Mouse (Mus musculus): ENCODE measurements at regions not wholly inside any gene's neighbourhood (a gene's known extent, or its start where the extent isn't known, plus 50 kb on each side); places are given as distances from the start of the nearest gene placed in this dataset.

DNA sequence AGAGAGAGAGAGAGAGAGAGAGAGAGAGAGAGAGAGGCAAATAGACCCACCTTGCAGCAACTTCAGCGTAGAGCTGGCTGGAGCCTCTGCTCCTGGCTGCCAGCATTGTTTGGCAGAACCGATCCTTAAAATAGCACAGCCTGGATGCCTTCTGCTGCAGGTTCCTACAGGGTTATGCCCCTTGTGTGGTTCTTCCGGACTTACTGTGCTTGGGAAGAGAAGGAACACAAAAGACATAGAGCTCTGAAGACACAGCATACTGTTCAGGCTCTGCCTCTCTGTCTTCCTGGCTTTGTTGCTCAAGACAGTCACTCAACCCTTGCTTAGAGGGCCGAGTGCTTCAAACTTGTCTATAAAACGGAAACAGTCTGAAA is 86.2 kb upstream of the Slc25a26 start:
- DNase-seq (ENCODE audit: low read depth, low spot score): no peak

DNA sequence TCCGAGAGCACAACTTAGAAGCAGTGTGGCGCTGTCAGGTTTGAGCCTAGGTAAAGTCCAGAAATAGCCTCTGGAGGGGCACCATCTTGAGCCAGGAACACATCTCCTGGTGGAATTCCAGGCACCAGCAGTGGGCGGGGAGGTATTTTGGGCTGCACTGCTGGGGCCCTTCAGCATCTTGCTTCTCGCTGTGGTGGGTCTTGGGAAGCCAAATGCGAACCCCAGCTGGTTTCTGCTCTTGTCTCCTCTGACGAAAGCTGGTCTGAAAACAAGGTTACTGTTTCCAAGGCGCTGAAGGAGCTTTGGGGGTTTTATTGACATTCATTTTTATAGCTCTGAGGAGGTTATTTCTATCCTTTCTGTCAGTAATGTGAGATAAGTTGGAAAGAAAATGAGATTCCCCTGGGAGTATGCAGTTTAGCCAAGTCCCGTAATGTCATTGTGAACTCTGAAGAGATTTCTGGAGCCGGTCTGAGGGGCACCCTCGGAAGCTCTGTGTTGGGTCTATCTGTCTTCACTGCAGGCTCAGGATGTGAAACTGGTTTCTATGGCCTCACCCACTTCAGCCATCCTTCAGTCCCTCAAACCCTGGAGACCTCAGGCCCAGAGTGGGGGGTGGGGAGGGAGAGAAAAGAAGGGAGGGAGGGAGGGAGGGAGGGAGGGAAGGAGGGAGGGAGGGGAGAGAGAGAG is 86.7 kb upstream of the Slc25a26 start:
- DNase-seq (ENCODE audit: low read depth, low spot score): no peak

DNA sequence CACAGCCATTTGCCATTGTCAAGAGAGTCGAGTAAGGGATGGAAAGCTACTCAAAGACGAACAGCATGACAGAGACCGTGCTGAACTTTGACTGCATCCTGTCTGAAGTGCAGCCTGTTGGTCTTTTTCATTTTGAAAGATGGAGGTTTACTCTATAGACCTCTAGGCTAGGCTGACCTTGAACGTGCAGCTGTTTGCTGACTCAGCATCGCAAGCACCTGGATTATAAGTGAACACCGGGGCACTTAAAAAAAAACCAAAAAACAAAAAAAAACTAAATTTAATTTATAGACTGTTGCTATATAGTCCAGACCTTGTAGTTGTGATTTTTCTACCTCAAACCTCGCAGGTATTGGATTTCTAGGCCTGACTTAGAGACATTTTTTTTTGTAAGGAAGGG is 87.8 kb upstream of the Slc25a26 start:
- DNase-seq (ENCODE audit: low read depth, low spot score): no peak

DNA sequence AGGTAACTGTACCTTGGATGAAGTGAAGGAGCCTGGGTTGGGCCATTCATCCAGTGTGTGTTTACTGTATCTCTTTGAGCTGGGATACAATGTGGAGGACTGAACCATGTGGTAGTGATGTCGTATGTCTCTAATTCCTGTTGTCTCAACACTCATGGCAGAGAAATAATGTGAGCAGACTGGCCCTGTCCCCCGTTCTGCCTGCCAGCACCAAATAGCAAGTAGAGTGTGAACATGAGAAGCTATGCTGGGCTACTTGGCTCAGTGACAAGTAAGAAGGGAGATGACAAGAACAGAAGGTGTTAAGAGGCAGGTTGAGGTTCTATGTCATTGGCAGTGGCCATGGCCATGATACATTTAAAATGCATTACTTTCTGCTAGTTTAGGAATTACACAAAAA is 89.7 kb upstream of the Slc25a26 start:
- DNase-seq (ENCODE audit: low read depth, low spot score): no peak

DNA sequence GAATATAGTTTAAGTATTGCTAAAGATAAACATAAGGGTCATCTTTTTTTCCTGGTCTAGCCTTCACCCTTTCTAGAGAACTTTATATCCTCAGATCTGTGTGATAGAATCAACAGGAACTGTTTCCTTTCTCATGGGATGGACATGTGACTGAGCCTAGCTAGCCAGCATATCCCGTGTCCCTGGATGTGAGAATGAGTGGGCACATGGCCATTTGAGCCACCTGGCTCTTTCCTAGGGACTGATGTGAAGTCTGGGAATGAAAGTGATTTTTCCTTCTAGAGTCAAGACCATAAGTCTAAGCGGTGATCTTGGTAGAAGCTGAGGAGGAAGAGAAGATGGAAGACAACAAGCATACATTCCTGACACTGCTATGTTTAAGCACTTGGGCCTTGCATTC is 91.1 kb upstream of the Slc25a26 start:
- DNase-seq (ENCODE audit: low read depth, low spot score): no peak

DNA sequence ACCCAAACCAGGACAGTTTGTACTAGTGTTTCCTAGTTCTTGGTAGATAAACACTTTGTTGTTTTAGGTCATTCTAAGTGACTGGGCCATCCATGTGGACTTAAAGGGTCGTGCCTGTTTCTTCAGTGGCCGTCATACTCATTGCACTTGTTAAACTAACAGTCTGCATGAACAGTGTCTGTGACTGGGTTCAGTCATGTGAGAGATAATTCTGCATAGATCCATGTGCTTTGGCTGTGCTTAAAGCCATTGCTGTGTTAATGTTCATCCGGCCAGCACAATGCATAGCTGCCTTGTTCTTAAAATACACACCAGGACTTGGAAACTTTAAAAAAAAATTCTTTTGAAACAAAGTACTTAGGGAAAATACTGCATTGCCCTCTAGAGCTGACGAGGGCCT is 92.4 kb upstream of the Slc25a26 start:
- DNase-seq (ENCODE audit: low read depth, low spot score): no peak

DNA sequence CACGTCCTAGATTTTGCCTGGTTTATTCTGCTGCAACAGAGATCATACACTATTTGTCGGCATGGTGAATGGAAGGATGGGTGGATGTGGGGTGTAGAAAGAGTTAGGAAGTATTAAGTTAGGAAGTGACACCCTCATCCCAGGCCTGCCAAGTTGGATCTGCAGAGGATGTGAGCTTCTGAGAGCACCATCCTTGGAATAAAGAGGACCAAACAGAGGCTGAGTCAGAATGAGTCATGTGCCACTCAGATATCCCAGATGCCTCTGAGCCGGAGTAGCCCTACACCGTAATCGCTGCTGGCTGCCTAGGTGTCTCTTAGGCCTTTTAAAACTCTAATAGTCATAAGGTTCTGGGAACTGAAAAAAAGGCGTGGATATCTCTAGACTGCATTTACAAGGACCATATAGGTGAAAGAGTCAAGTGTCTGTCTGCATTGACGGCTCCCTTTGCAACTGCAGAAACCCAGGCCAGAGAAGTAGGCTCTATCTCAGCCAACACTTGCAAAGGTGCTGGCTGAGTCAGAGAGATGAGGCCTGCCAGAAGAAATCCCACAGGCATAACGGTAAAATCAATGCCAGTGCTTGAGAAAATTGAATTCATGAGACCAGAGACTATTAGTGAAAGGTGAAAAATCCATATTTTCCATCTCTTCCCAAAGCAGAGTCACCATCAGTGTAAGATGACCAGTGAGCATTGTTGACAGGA is 94.6 kb upstream of the Slc25a26 start:
- no peak for DNase-seq (ENCODE audit: low read depth, low spot score)

DNA sequence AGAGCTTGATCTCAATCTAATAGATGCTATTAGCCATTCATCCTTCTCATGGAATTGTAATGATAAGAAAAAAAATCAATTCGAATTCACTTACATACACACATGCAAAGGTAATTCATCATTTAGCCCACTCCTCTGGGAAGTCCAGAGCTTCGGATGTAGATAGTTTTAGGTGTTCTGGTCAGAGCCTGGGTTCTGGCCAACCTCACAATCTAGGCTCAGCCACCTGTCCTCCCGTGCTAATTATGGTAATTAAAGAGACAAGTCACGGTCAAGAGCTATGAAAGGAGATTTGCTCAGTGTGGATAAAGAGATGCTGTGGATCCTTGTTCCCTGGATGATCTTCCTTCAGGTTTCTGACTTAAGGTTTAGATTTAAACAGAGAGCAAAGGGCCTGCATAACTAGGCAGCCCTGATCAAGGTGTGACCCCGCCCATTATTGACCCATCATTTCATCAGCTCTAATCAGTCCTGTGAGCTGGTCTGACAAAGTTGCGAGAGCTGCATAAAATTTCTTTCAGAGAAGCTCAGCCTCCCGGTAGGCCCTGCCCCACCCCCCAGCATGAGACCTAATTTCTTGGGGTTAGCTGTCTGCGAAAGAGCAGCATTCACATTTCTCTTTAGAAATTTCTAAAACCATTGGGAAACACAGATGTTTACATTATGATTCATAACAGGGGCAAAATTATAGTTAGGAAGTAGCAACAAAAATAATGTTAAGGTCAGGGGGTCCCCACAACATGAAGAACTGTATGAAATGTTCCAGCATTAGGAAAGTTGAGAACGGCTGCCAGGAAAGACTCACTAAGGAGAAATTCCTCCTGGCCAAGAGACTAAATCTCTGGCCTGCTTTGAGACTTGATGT is 98.3 kb upstream of the Slc25a26 start:
- no peak for DNase-seq (ENCODE audit: low read depth, low spot score)

DNA sequence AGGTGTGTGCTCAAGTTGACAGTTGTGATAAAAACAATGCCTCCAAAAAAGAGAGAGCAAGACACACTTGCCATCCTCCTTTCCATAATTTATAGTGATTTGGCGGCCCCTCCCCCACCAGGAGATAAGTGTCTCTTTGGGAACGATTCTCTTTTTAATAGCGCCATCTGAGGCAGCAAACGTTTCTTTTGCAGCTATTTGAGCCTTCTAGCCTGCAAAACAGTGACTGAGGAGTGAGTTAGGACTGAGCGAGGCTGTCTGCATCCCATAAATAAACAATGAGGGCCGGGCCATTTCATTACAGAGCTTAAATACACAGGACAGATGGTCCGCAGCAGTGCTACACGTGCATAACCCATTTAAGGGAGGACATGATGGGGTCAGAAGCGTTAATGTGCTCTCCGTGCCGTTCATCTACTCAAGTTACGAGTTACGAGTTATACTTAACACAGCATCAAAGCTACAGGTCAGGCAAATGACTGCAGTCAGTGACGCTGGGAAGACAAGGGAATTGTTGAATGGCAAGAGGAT is 99.0 kb upstream of the Slc25a26 start:
- DNase-seq (ENCODE audit: low read depth, low spot score): peak; percentile 39

DNA sequence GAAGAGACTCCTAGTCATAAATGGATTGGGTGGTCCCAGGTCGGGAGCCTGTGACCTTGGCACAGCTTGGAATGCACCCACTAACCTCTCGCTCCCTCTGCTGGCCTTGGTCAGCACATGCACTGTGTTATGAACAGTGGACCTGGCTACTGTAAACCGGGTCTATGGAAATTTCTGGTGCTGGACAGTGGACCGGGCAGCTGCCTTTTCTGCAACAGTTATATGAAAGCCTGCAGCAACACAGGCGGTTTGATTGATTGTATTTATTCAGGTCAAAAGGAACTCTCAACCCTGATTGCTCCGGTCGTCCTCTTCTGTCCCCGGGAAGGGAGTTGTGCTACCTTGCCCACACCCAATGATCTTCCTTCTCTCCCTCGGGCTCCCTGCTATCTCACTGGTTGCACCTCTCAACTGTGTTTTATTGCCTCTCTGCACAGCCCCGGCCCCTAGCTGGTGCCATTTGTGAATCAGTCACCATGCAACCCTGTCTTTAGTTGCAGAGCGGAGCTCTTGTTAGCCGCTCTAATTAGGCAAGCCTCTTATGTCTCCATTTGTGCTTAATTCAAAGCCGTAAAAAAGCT is 99.6 kb upstream of the Slc25a26 start:
- peak; percentile 46 for DNase-seq (ENCODE audit: low read depth, low spot score)

DNA sequence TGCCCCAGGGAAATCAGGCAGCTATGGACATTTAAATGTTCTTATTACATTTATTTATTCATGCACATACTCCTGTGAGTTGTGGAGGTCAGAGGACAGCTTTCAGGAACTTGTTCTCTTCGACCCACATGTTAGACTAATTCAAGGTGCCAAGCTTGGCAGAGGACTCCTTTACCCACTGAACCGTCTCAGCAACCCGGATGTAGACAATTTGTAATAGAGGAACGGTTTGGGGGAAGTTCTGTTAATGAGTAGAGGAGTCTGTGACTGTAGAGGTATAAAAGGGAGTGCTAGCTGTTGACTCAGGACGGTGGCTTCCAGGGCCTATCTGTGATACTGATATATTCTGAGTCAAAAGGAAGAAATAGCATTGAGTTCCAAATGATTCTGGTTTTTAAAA is 107.4 kb upstream of the Magi1 start:
- DNase-seq (ENCODE audit: low read depth, low spot score): no peak

DNA sequence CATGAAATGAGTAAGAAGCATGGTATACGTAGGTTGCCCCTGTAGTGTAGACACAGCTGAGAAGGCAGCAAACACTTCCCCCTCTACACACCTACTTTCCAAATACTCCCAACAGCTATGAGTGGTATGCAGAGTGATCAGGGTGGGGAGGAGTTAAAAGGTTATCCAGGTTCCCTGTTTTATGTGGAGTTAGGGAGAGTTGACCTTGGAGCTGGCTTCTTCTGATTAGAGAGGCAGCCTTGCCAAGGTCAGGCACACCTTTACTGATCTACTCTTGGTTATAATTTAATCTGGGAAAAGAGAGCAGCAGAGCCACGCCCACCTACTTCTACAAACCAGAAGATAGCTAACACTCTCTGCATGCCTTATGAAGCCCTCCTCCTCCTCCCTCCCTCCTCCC is 106.7 kb upstream of the Magi1 start:
- no peak for DNase-seq (ENCODE audit: low read depth, low spot score)

DNA sequence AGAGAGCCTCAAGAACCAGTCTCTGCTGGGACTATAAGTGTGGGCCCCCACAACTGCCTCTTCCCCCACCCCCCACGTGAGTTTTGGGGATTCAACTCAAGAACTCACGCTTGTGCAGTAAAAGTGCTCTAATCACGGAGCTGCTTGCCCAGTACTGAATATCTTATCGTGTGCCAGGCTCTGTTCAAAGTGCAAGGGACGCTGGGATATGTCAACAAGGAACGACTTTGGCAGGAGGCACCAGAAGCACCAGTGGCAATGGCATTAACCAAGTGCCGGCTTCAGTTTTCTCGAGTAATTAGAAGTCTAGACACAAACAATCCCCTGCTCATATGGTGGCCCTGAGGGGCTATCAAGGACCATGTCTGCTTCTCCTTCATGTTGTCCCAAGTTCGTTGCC is 106.0 kb upstream of the Magi1 start:
- no peak for DNase-seq (ENCODE audit: low read depth, low spot score)

DNA sequence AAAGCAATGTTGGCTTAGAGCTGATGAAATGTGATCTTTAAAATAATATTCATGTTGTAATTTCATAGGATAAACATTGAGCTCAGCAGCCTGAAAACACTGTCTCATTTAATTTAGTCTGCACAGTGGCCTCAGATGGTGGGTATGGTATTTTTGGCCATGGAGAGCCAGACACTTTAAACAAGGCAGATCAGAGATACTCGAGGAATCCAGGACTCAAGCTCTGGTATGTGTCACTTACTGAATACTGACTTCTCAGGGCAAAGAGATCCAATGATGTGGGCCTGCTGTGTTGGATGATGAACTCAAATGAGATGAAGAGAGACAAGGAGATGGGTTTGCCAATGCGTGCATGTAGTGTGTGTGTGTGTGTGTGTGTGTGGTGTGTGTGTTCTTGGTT is 103.9 kb upstream of the Magi1 start:
- no peak for DNase-seq (ENCODE audit: low read depth, low spot score)

DNA sequence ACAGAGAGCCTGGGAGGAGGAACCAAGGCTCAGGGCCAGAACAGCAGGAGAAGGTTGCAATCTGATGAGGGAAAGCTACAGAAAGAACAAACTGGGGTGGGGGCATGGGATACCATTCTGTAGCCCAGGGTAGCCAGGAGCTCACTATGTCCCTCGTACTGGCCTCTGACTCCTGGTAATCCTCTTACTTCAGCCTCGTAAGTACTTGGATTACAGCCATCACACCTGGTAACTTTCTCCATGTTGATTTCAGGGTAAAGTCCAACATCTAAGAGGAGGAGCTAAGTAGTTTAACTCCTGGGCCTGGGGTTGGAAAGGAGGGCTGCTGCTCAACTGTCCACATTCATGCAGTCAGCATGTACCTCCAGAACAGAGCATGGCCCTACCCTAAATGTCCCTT is 101.8 kb upstream of the Magi1 start:
- DNase-seq (ENCODE audit: low read depth, low spot score): no peak

DNA sequence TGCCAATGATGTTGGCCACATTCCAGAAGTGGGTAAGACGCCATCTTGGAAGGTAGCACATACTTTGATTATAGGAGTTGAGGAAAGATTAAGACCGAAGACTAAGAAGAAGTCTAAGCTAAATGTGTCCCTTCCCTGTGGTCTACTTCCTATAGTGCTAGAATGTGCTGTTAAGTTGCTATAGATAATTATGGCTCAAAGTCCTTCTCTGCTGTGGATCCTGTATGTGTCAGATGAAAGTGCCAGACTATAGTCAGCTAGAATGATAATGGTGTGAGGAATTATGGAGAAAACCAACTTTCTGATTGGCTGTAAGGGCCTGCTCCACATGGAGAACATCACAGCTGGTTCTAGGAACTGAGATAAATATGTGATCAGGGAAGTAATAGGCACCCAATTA is 86.3 kb upstream of the Magi1 start:
- no peak for DNase-seq (ENCODE audit: low read depth, low spot score)

DNA sequence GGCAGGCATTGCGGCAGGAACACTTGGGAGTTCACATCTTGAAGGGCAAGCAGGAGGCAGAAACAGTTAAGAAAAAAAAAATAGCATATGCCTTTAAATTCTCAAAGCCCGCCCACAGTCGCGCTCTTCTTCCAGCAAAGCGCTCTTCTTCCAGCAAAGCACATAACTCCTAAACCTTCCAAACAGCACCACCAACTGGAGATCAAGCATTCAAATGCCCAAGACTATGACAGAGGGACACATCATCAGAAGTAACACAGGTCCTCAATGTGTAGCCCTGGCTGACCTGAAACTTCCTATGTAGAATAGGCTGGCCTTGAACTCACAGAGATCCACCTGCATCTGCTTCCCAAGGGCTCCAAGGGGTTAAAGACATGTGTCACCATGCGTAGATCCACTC is 80.2 kb upstream of the Magi1 start:
- DNase-seq (ENCODE audit: low read depth, low spot score): no peak

DNA sequence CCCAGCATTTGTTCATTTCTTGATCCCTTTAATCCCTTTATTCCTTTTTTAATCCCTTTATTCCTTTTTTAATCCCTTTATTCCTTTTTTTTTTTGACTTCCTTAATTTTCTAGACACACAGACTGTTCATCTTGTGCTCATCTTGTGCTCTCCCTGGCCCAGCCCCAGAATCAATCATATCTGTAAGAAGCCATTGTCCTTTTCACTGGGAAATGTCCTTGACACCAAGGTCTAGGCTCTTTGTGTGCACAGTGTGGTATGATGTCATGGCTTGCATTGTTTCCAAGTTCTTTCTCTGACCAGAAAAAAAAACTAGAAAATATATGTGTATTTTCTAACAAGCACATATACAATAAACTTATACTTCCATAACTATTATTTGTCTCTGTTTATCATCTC is 78.9 kb upstream of the Magi1 start:
- no peak for DNase-seq (ENCODE audit: low read depth, low spot score)

DNA sequence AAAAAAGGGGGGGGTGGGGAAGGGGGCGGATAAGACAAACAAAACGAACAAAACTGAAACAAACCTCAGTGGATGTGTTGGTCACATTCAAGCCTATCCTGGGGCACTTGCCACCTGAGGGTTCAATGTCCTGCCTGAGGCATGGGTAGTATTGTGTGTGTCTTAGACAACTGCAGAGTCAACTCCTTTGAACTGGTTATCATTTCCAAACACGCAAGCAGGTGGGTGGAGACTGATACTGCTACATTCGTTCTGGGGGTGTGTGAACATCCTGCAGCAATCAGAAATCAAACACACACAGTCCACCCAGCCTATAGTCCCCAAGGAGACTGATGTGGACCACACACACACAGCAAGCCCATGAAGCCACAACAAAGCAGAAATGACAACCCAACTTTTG is 73.9 kb upstream of the Magi1 start:
- DNase-seq (ENCODE audit: low read depth, low spot score): no peak

DNA sequence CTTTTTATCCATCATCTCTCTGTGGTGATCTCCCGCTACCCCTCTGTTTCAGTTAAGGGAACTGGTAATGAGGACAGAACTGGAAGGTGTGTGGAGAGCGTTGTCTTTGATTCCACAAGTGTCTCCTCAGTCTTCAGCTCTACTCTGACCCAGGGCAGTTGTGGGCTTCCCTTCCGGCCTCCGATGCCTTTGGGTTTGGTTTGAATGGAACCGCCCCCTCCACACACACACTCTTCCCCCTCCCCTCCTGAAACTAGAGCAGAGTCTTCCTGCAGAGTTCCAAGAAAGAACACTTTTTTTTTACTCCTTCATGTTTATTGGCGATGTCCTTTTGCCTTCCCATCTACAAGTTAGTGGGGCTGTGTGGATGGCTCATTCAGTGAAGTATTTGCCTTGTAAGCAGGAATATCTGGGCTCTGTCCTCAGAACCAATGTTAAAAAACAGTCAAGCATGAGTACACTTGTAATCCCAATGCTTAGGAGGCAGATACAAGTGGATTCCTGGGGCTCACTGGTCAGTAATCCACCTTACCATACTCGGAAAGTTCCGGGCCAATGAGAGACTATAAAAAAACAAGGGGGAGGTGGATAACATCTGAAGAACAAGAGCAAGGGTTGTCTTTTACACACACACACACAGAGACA is 70.9 kb upstream of the Magi1 start:
- DNase-seq (ENCODE audit: low read depth, low spot score): no peak

DNA sequence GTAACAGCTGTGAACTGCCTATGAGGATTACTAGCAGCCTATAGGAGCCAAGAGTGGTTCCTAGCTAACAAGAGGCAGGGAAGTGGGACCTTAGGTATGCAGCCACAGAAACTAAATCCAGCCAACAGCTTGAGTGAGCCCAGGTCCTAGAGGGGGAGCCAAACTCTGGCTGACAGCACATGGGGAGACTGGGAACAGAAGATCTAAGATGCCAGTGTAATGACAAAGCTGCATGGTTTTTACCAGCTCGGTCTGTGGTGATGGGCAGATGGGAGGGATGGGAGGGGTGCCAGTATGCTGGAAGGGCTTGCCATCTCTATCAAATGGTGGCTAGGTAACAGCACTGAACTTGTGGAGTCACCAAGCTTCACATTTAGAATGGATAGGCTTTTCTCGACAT is 60.6 kb upstream of the Magi1 start:
- no peak for DNase-seq (ENCODE audit: low read depth, low spot score)

DNA sequence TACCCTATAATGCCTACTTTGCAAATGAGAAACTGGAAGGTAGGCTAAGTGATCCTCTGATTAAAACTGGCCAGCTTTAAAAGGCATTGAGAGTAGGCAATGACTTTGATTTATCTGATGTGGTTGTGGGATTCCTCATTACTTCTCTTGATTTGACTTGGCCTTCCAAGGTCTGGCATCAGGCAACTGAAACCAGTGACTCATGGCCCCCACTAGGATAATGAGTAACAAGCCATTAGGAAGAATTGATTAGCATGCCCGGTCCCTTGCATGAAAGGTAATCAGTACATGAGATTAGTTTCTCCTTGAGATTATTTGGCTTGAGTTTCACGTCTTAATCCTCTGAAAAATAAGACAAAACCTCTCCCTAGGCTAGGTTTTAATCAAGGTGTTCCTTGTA is 56.8 kb upstream of the Magi1 start:
- no peak for DNase-seq (ENCODE audit: low read depth, low spot score)
